Mouse (Mus musculus) hindbrain, embryonic 10.5 days (tissue): Measurements from ENCODE around the gene Lcmt1. TPM values are rescaled to one million over a fixed set of nuclear protein-coding genes. Genes with fewer than 3 reads are reported as not detected.
A peak's percentile ranks its signal among the peaks of the same experiment; 100 is the strongest.

Experiments
- DNase-seq: peaks from one replicate; pipeline ENCODE4 v3.0.0-alpha.2; 2017; ENCODE audit warnings: low spot score
- H3K27ac ChIP-seq: fragments of 300-500 bp; sonication (generic); 2 replicates; pipeline ENCODE4 v1.5.1; 2016; ENCODE audit warnings: mild to moderate bottlenecking, moderate library complexity
- H3K27me3 ChIP-seq: fragments of 300-500 bp; sonication (generic); 2 replicates; pipeline ENCODE4 v1.6.1; 2016; ENCODE audit warnings: mild to moderate bottlenecking; ENCODE audit not compliant: poor library complexity, insufficient read depth, severe bottlenecking
- H3K36me3 ChIP-seq: fragments of 300-500 bp; sonication (generic); 2 replicates; pipeline ENCODE4 v1.6.1; 2016; ENCODE audit warnings: mild to moderate bottlenecking, moderate library complexity
- H3K4me1 ChIP-seq: fragments of 300-500 bp; sonication (generic); replicated peaks from 2 replicates; pipeline ENCODE4 v1.6.1; 2016; ENCODE audit warnings: mild to moderate bottlenecking
- H3K4me3 ChIP-seq: fragments of 300-500 bp; sonication (generic); 2 replicates; pipeline ENCODE4 v1.5.1; 2016; ENCODE audit warnings: mild to moderate bottlenecking, moderate library complexity
- H3K9me3 ChIP-seq: fragments of 300-500 bp; sonication (generic); 2 replicates; pipeline ENCODE4 v1.6.1; 2016; ENCODE audit warnings: mild to moderate bottlenecking, moderate library complexity
- WGBS: fragments of 180-500 bp; shearing (Covaris S2); methylation state at CpG from one replicate; pipeline ENCODE4 v1.1.7; 2016; 5-methylcytosine and 5-hydroxymethylcytosine counted together
- polyA plus RNA-seq: library from polyadenylated mRNA; unstranded; fragments of >200 nt; fragmentation: Nextera tagmentation; extraction: Ambion mirVana; gene quantifications from 2 replicates; pipeline ENCODE4 v1.2.1, GENCODE M21; 2016

The Lcmt1 gene
- 57.9 and 58.0 TPM in 2 replicates for polyA plus RNA-seq

GRCm38 (mm10) chr7:123369759-123370481 is at the start of gene Lcmt1, which contains the start of gene Arhgap17:
Gene Lcmt1, plus strand, starts transcription at chr7:123369784.
Gene Arhgap17, minus strand, starts transcription at chr7:123369915.
- WGBS = under 1% methylated on average over 64 of the region's 64 CpGs
- Histone ChIP-seq H3K36me3 (peaks cover 5% of the 10 kb centered on the region; the same call in 1 of the 2 replicates), H3K9me3 (no peaks in the 10 kb centered on the region), H3K27me3 (no peaks in the 10 kb centered on the region), H3K27ac (peak within 1 kb of the TSS; percentile 97), H3K4me3 (peak within 1 kb of the TSS; percentile 82), H3K4me1 (peaks cover 46% of the 10 kb centered on the region)
- DNase-seq = peak; percentile 98

GRCm38 (mm10) chr7:123322452-123323121 is 47.0 kb upstream of the Lcmt1 start:
- Histone ChIP-seq H3K27ac (no peak overlapping the region), H3K4me3 (no peak overlapping the region), H3K4me1 (no peaks in the 10 kb centered on the region), H3K9me3 (no peaks in the 10 kb centered on the region), H3K36me3 (peaks cover 95% of the 10 kb centered on the region), H3K27me3 (no peaks in the 10 kb centered on the region)
- 91% methylated on average over 13 of the region's 13 CpGs for WGBS
- DNase-seq = no peak

- H3K9me3 ChIP-seq = no peaks in the 10 kb centered on the region
- no peaks in the 10 kb centered on the region for H3K27me3 ChIP-seq
- no peak for DNase-seq
- H3K4me1 ChIP-seq = no peaks in the 10 kb centered on the region
- H3K4me3 ChIP-seq = no peak overlapping the region
- WGBS = 86% methylated on average over 2 of the region's 2 CpGs
- peaks cover 88% of the 10 kb centered on the region for H3K36me3 ChIP-seq
- H3K27ac ChIP-seq = no peak overlapping the region
Measured at GRCm38 (mm10) chr7:123323388-123323787, 46.2 kb upstream of the Lcmt1 start.

- Histone ChIP-seq H3K9me3 (no peaks in the 10 kb centered on the region), H3K36me3 (peaks cover 81% of the 10 kb centered on the region), H3K27me3 (no peaks in the 10 kb centered on the region), H3K4me3 (no peak overlapping the region), H3K27ac (no peak overlapping the region), H3K4me1 (no peaks in the 10 kb centered on the region)
- 98% methylated on average over 1 of the region's 1 CpGs for WGBS
- no peak for DNase-seq
Measured at GRCm38 (mm10) chr7:123324105-123324504, 45.5 kb upstream of the Lcmt1 start.

DNA sequence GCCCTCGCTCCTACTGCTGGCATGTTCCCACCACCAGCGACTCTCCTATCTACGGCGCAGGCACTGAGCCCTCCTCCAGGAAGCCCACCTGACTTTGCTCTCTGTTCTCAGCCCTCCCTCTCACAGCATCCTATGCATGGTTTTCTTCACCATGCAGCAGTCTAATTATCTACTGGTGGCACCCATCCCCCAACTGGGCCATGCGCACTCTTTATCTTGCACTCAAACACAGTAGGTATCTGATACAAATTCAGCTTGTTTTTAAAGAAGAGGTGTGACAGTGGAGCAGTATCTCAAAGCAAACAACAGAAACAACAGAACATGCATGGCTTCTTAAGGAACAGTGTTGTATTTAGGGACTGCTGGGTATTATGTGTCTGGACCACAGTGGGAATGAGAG is 43.5 kb upstream of the Lcmt1 start:
- Histone ChIP-seq H3K4me1 (no peaks in the 10 kb centered on the region), H3K4me3 (no peak overlapping the region), H3K27me3 (no peaks in the 10 kb centered on the region), H3K27ac (no peak overlapping the region), H3K9me3 (no peaks in the 10 kb centered on the region), H3K36me3 (peaks cover 76% of the 10 kb centered on the region)
- 91% methylated on average over 5 of the region's 5 CpGs for WGBS
- DNase-seq = no peak

DNA sequence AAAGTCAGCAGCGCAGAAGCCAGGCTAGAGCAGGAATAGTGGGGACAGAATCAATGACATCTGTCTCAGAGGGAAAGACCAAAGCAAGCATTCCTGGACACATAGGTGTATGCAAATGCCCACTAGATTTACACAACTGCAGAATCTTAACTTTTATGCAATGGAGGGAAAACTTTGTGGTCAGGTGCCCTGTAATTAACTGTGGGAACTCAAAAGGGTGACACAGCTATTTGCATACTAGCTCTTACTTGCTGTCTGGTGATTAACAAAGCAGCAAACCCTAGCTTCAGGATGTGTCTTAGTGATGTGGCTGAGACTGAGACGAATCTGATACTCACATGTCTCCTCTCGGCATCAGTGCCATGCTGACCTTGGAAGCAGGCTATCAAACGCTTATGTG is 42.7 kb upstream of the Lcmt1 start:
- Histone ChIP-seq H3K4me1 (no peaks in the 10 kb centered on the region), H3K27me3 (no peaks in the 10 kb centered on the region), H3K27ac (no peak overlapping the region), H3K36me3 (peaks cover 68% of the 10 kb centered on the region), H3K4me3 (no peak overlapping the region), H3K9me3 (no peaks in the 10 kb centered on the region)
- WGBS = 86% methylated on average over 4 of the region's 4 CpGs
- no peak for DNase-seq

DNA sequence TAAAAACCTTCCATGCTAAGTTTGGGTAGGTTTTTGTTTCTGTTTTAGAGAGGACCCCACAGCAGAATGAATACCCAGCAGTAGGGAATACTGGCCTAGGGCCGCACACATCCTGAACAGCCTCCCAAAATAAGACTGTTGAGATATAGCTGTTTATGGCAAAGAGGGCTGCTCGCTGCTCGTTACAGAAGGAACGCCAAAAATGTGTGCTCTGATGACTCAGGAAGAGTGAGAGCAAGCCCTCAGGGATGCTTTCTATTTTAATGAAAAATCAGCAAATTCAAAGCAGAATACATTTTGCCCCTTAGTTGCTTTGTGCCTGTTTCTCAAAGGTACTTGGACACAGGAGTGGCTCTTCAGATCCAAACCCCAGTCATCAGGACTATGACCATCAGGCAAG is 41.7 kb upstream of the Lcmt1 start:
- Histone ChIP-seq H3K4me3 (no peak overlapping the region), H3K36me3 (peaks cover 61% of the 10 kb centered on the region), H3K27me3 (no peaks in the 10 kb centered on the region), H3K27ac (no peak overlapping the region), H3K9me3 (no peaks in the 10 kb centered on the region), H3K4me1 (no peaks in the 10 kb centered on the region)
- 91% methylated on average over 4 of the region's 4 CpGs for WGBS
- no peak for DNase-seq

- Histone ChIP-seq H3K36me3 (peaks cover 36% of the 10 kb centered on the region), H3K9me3 (no peaks in the 10 kb centered on the region), H3K27ac (no peak overlapping the region), H3K27me3 (no peaks in the 10 kb centered on the region), H3K4me3 (no peak overlapping the region), H3K4me1 (no peaks in the 10 kb centered on the region)
- DNase-seq = no peak
- 92% methylated on average over 9 of the region's 9 CpGs for WGBS
Measured at GRCm38 (mm10) chr7:123330506-123330905, 39.1 kb upstream of the Lcmt1 start.

DNA sequence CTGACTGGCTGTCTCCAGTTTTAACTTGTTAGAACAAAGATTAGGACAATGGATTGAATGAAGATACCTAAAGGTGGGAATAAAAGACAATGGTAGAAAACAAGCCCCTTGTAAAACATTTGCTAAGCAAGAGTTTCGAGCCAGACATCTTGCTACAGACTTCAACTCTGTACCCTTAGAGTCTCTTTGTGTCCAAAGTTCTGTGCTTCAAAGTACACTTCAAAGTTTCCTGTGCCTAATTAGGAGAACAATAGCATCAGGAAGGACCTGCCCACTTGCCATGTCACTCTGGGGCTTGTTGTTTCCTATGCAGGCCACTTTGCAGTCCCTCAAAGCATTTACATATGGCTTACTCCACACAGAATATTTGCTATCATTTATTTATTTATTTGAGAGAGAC is 33.3 kb upstream of the Lcmt1 start:
- no peaks in the 10 kb centered on the region for H3K27me3 ChIP-seq
- H3K9me3 ChIP-seq = no peaks in the 10 kb centered on the region
- H3K4me3 ChIP-seq = no peak overlapping the region
- no peak for DNase-seq
- WGBS = 78% methylated on average over 1 of the region's 1 CpGs
- no peak overlapping the region for H3K27ac ChIP-seq
- H3K4me1 ChIP-seq = peaks cover 19% of the 10 kb centered on the region
- H3K36me3 ChIP-seq = peaks cover 9% of the 10 kb centered on the region

DNA sequence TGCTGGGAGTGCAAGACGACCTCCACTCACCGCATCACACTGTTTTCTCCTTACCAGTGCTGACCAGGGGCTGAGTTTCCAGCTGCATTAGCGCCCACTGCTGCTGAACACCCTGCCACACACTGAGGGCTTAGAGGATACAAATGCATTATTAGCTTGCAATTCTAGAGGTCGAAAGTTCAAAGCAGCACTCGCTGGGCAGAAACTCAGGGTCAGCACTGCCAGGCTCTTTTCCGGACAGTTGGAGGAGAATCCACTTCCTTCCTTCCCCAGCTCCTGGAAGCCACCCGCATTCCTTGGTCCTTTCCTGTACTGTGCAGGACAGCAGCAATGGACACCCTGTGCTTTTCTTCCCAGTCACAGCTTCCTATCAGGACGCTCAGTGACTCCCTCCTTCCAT is 31.2 kb upstream of the Lcmt1 start:
- H3K4me1 ChIP-seq = peaks cover 39% of the 10 kb centered on the region

GRCm38 (mm10) chr7:123341896-123342295 is 27.7 kb upstream of the Lcmt1 start:
- WGBS = 62% methylated on average over 5 of the region's 5 CpGs
- Histone ChIP-seq H3K27ac (0 out of 2 replicates have a peak overlapping the region, but pooled peaks have one; percentile 30), H3K4me1 (peaks cover 47% of the 10 kb centered on the region)

More for the DNA sequence above, 31.2 kb upstream of the Lcmt1 start:
- Histone ChIP-seq H3K36me3 (peaks cover 6% of the 10 kb centered on the region), H3K27me3 (no peaks in the 10 kb centered on the region), H3K27ac (no peak overlapping the region), H3K9me3 (no peaks in the 10 kb centered on the region), H3K4me3 (no peak overlapping the region)
- WGBS = 62% methylated on average over 8 of the region's 8 CpGs
- DNase-seq = no peak

GRCm38 (mm10) chr7:123344079-123344780 is 25.4 kb upstream of the Lcmt1 start:
- no peak overlapping the region for H3K27ac ChIP-seq
- H3K27me3 ChIP-seq = no peaks in the 10 kb centered on the region
- no peak overlapping the region for H3K4me3 ChIP-seq
- no peaks in the 10 kb centered on the region for H3K9me3 ChIP-seq
- no peak for DNase-seq
- H3K4me1 ChIP-seq = peaks cover 36% of the 10 kb centered on the region
- H3K36me3 ChIP-seq = peaks cover 6% of the 10 kb centered on the region
- 96% methylated on average over 5 of the region's 5 CpGs for WGBS

More at GRCm38 (mm10) chr7:123341896-123342295, 27.7 kb upstream of the Lcmt1 start:
- Histone ChIP-seq H3K9me3 (no peaks in the 10 kb centered on the region), H3K36me3 (peaks cover 6% of the 10 kb centered on the region), H3K4me3 (no peak overlapping the region), H3K27me3 (no peaks in the 10 kb centered on the region)
- DNase-seq = no peak
